Mouse (Mus musculus): ENCODE results near the gene Orc3.

The Orc3 gene

DNA sequence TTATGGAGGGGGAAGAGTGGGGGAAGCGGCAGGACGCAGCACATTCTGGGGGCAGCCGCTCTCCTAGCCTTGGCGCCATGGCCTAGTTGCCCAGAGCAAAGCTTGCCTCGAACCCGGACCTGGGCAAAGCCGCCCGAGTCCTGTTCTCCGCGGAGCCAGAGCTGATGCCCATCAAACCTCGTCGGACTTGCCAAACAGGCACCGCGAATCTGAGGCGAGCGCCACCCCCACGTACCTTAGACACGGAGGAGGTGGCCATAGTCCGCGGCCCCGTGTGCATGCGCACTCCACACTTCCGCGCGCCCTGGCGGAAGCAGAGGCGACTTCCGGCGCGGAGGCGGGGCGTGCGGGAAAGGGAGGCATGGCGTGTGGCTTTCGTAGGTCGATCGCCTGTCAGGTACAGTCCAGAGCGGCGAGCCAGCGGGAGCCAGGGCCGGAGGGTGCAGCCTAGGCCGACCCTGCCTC, at the start of gene Orc3, which contains the start of gene Rars2:
Orc3 (minus strand) TSS at position 315 of the 465 bp plus-strand sequence.
Rars2 (plus strand) TSS at position 328 of the 465 bp plus-strand sequence.
- in situ Hi-C loops (cut with MboI; ENCODE audit: unreplicated experiment in 2 of 2), result no loop called here

DNA sequence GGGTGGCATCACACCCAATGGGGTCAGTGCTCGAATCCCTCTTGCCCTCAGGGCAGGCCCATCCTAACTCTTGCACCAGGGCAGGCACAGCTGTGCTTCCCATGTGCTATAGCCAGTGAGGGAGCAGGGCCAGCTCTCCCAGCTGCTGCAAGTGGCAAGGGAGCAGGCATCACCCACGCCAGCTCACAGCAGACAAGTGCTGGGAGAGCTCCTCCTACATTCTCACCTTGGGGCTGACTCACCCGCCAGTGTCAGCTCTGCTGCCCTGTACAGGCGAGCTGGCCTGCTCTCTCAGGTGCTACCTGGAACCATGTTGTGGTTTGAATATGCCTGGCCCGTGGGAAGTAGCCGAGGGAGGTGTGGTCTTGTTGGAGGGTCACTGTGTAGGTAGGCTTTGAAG, 47.2 kb upstream of the Orc3 start:
- in situ Hi-C loops (cut with MboI; ENCODE audit: unreplicated experiment in 2 of 2), result no loop called here

DNA sequence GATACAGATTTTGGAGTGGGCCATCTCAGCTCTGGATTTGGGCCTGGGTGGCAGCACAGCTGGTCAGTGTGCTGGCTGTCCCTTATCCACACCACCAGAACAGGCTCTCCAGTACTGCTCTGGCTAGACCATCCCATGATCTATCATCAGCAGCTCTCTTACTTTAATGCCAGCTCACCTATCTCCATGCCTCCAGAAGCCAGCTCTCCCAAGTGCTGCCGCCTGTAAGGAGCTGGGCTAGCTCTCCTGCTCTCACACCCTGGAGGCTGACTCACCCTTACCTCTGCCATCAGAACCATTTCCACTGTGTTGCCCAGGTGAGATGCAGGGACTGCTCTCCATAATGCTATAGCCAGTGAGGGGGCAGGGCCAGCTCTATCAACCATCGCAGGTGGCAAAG, 46.8 kb upstream of the Orc3 start:
- in situ Hi-C loops (cut with MboI; ENCODE audit: unreplicated experiment in 2 of 2), result no loop called here

DNA sequence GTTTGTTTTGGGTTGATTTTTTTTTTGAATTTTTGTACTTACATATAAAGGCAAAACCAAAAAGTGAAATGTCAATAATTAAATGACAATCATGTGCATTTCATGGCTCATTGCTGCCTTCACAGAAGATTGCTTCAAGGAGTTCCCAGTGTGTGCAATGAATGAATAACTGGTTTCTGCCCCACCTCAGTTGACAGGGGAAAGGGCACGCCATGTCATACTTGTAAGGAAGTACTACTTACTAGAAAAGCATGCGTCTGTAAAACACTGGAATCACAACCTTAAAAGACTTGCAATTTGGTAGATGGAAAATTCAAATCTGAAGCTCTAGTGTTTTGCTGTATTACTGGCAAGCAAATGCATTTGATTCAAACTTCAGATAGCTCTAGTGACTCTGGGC, 44.3 kb upstream of the Orc3 start:
- in situ Hi-C loops (cut with MboI; ENCODE audit: unreplicated experiment in 2 of 2), result no loop called here

DNA sequence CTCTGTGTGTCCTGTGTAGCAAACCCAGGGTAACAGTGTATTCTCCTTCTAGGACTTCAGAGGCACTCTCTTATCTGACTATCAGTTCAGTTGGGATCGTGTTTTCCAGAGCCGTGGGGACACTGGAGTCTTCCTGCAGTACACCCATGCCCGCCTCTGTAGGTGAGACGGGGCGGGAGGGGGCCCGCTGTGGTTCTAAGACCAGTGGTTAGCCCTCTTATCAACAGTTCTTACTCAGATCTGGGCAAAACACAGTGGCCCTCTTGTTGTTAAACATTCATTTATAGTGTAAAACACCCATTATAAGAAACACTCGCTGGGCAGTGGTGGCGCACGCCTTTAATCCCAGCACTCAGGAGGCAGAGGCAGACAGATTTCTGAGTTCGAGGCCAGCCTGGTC, 41.4 kb upstream of the Orc3 start:
- in situ Hi-C loops (cut with MboI; ENCODE audit: unreplicated experiment in 2 of 2), result no loop called here

DNA sequence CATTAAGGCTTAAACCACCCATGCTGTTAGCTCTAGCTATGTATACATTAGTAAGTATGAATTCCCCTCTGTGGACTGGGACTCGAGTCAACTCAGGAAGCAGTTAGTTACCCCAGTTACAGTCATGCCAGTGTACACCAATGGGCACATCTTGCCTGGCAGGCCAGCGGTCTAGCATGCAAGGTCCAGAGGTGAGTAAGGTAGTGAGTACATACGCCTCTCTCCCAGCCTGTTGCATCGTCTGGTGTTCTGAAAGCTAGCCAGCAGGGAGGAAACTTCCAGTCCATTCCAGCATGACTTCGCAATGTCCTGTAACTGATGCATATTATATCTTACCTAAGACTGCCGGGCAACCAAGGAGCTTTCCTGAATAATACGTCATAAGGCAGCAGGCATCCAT, 38.4 kb upstream of the Orc3 start:
- in situ Hi-C loops (cut with MboI; ENCODE audit: unreplicated experiment in 2 of 2), result no loop called here

DNA sequence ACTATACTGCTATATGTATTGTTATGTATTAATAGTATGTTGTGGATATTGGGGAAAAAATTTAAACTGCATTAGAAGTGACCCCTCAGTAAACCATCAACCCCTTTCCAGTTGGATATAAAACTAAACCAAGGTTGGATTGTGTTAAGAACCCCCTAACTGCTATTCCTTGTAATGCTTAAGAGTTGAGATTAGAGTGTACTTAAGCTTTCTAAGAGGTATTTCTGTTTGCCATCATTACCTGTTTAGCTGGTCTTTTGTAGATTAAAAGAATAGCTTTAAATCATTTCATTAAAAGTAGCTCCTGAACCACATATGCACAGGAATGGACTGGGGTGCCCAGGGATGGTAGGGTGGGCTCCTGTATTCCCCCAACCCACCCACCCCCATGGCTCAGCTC, 30.0 kb upstream of the Orc3 start:
- in situ Hi-C loops (cut with MboI; ENCODE audit: unreplicated experiment in 2 of 2), result no loop called here

DNA sequence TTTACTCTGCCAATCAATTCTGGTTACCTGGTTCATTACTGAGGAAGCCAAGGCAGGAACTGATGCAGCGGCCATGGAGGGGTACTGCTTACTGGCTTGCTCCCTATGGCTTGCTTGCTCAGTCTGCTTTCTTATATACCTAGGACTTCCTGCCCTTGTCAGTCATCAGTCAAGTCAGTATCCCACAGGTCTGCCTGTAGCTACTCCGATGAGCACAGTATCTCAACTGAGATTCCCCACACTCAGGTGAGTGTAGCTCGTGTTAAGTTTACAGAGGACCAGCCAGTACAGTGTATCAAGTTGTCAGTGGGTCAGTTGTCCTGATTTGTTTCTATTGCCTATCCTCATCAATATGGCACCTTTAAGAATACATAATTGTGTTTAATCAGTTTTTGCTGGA, 26.0 kb upstream of the Orc3 start:
- in situ Hi-C loops (cut with MboI; ENCODE audit: unreplicated experiment in 2 of 2), result no loop called here

DNA sequence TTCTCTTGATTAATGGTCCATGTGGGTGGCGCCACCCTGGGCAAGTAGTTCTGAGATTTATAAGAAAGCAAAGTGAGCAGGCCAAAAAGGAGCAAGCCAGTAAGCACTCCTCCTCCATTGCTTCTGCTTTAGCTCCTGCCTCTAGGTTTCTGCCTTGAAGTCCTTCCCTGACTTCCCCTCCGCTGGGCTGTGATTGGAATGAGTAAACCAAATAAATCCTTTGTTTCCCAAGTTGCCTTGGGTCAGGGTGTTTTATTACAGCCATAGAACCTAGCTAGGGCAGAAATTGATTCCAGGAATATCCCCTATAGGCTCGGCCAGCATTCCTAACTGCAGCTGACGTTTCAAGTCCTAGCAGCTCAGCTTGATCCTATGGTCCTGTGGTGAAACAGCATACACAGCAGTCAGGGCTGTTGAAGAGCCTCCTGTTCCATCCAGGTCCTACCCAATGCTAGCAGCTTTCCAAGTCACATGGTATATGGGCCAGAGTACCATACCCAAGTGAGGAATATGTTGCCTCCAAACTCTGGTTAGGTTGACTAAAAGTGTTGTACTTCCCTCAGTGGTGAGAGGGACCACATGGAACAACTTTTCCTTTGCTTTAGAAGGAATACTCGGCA, 25.1 kb upstream of the Orc3 start:
- in situ Hi-C loops (cut with MboI; ENCODE audit: unreplicated experiment in 2 of 2), result no loop called here

DNA sequence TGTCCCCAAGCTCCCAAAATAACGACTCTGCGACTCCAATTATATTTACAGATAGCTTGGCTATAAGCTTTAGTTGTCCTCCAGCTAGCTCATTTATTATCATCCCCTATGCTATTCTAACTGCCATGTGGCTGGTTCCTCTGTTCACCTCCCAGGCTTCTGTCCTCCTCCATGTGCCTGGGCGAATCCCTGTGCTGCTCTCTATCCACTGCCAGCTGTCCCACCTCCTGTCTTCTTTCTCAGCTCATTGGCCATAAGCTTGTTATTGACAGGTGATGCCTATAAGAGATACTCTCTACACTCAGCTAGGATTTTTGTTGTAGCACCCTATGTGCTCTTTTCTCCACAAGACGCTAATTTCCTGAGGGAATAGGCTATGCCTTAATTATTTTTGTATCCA, 23.1 kb upstream of the Orc3 start:
- in situ Hi-C loops (cut with MboI; ENCODE audit: unreplicated experiment in 2 of 2), result no loop called here

DNA sequence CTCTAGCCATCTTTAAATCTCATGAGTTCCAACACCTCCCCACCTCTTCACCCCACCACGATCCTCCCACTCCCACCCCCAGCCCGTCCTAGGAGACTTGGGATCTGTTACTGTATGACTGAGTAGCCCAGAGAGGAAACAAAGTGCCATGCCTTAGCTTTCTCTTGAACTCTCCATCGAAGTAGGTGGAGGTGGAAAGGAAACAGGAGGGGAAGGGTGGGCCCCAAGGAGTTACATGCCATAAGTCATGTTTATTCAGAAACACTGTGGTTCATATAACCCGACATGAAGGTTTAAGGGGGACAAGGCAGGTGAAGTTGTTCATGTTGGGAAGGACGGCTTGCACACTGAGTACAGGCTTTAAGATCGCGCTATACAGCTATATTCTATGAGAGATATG, 22.6 kb upstream of the Orc3 start:
- in situ Hi-C loops (cut with MboI; ENCODE audit: unreplicated experiment in 2 of 2), result no loop called here

DNA sequence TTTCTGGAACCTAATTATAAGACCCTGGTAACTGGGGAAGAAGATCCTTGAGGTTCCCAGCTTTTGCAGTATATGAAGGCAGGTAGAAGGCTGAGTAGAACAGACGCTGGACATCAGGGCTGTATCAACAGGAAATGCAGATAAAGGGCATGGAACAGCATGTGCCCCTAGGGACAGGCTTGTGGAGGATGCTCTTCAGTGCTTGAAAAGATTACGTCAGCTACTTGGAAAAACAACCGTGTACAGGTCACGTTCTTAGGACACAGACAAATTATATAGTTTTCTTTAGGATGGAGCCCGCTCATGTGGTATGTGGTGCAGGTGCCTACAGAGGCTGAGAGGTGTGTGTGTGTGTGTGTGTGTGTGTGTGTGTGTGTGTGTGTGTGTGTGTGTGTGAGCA, 21.3 kb upstream of the Orc3 start:
- in situ Hi-C loops (cut with MboI; ENCODE audit: unreplicated experiment in 2 of 2), result no loop called here

DNA sequence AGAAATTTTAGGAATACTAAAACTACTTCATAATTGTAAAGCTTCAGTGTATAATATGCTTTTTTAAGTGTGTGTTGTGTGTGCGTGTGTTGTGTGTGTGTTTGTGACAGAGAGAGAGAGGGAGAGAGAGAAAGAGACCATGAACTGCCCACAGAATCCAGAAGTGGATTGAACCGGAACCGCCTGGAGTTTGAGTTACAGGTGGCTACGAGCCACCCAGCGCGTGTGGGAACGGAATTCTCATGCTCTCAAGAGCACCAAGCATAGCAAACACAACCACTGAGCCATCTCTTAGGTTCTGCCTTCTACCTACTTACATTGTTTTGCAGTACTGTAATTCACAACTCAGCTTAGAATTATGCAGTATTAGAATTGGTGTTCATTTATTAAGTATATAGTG, 19.4 kb upstream of the Orc3 start:
- in situ Hi-C loops (cut with MboI; ENCODE audit: unreplicated experiment in 2 of 2), result no loop called here

DNA sequence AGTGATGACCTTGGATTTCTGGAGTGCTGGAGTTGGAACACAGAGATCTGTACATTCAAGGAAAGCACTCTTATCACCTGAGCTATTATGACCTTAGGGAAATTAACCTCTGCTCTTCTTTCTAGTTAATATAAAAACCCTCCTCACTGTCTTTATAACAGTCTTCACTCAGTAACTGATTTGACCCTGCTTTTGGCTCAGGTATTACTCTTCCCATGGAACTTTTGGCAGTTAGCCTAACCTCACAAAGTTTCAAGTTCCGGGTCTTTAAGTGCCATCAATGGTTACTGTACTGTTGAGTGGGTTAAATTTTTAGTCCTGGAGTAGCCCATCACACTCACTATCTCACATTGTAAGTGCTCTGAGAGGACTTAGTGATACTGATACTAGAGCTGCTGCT, 15.2 kb upstream of the Orc3 start:
- in situ Hi-C loops (cut with MboI; ENCODE audit: unreplicated experiment in 2 of 2), result no loop called here

DNA sequence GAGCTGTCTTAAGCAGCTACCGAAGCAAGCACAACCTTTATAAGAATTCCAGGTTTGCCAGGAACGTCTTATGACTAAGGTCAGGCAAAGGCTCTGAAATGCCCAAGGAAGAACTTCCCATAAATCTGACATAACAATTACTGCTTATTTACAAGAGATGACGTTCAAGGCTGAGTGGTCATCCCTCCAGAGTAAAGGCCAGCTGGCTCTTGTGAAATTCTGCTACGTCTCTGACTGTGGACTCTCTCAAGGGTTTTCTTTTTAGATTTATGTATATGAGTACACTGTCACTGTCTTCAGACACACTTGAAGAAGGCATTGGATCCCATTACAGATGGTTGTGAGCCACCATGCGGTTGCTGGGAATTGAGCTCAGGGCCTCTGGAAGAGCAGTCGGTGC, 11.7 kb upstream of the Orc3 start:
- in situ Hi-C loops (cut with MboI; ENCODE audit: unreplicated experiment in 2 of 2), result no loop called here

DNA sequence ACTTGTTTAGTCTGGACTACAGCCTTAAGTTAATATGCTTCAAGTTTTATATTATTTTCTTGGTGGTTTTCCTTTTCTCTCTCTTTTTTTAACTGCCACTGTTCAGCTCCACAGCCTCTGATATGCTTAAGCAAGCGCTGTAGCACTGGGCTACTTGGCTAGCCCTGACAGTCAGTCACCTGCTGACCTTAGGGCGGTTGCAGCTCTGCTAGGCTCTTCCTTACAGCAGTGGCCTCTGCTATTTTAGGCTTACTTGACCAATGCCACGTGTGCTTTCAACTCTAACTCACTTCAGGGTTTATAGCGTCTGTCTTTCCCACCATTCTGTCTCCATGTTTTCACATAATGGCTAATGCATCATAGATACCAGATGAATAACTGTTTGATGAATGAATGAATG, 10.8 kb upstream of the Orc3 start:
- in situ Hi-C loops (cut with MboI; ENCODE audit: unreplicated experiment in 2 of 2), result no loop called here

DNA sequence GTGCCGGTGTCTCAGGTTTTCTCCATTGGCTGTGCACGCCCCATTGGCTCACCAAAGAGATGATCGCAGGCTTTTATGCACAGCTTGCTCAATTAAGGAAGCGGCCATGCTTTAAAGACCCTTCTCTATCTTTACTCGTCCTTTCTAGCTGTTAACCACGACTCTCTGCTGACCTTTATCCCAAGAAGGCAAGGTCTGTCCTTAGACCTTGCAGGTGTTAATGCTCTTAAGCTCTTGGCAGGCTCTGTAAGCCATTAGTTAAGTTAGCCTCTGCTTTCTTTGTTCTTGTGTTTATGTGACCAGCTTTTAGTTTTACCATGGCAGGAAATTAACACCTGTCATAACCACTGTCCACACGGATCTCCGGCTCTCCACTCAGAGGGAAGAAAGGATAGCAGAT, 1.4 kb upstream of the Orc3 start:
- in situ Hi-C loops (cut with MboI; ENCODE audit: unreplicated experiment in 2 of 2), result no loop called here

DNA sequence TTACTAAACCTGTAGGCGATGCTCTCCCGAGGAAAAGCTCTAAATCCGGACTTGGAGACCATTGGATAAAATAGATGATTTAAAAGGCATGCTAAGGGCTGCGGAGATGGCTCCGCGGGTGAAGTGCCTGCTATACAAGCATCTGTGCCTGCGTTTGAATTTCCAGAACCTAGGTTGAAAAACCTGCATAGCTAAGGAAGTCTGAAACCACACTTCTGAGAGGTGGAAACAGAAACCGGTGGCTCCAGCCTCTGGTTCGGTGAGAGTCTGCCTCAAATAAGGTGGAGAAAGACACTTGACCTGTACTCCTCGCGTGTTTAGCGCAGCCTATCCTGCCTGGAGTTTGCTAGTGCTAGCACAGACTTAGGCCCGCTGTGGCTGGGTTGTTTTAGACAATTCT, 559 bp upstream of the Orc3 start:
- in situ Hi-C loops (cut with MboI; ENCODE audit: unreplicated experiment in 2 of 2), result no loop called here

DNA sequence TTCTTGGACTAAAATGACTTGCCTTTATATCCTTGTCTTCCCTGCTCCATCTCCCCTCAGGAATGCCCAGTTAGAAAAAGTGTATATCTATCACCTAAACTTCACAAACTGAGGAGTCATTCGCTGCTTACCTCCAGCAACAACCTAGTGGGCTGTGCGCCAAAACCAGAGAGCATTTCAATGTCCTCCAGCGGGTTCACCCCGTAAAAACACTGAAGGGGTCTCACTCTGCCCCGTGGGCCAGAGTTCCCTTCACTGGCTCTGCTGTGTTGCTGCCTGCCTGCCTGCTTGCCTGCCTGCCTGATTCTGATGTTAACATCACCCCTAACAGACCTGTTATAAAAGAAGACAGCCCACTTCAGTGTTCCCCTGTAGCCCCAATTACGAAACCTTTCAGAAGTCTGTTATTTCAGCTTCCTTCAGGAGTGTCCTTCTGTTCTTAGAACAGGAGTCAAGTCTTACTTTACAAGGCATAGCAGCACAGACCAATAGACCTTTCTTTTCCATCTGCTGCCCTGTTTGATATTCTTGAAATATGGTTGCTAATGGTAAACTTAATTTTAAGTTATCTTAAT, 1.1 kb downstream of the Orc3 start:
- in situ Hi-C loops (cut with MboI; ENCODE audit: unreplicated experiment in 2 of 2), result no loop called here

DNA sequence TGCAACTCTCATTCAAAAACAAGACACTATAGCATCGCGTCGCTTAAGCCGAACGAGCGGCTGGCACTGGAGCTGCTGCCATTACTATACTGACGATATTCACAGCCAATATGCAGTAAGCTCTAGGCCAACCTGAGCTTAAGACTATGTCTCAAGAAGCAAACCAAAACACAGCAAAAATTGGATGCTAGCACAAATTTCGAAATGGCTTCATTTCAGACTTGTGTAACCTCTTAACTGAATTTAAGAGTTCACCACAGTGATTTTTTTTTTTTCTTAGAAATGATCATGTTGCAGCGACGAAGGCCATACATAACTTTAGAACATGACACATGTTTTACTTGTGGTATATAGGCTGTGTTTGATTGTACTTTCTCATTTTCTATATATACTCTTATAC, 8.1 kb downstream of the Orc3 start:
- in situ Hi-C loops (cut with MboI; ENCODE audit: unreplicated experiment in 2 of 2), result no loop called here

DNA sequence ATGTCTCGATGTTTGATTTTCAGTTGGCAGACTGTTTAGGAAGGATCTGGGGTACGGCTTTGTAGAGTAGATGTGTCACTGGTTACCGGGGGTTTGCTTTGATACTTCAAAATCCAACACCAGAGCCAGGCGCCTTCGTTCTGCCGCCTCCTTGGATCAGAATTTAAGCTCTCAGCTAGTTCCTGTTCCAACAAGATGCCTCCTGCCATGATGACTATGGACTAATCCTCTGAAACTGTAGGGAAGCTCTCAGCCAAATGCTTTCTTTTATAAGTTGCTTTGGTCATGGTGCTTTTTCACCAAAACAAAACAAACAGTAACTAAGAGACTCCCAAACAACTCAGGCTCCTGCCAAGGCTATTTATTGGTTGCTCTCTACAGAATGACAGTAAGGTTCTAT, 11.6 kb downstream of the Orc3 start:
- in situ Hi-C loops (cut with MboI; ENCODE audit: unreplicated experiment in 2 of 2), result no loop called here

DNA sequence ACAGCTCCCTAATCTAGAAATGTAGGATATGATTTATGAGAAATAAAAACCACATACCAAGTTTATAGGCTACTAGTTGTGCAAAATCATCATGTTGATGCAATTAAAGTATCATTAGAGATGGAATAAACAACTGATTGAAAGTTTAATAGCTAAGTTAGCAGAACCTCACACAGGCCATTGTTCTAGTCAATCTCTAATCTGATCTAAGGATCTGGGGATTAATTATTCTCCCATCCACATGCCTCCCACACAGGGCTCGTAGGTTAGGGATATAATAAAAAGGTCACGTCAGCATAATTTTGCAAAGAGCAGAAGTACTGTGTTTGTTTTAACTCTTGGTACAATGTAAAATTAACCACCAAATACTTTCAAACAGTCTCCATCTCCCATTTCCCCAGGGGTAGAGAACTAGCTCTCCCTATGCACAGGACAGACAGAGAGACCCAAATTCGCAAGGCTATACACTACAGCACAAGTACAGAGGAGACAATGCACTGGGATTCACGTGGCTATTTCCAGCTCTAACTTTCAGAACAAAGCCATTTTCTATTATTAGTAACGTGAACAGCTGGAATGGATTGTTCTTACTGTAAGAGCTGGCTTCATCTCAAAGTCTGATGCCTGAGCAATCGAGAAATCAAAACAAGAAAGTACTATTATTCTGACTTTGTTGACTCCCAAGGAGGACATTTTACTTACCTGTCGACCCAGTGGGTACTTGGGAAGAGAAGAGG, 29.7 kb downstream of the Orc3 start:
- in situ Hi-C loops (cut with MboI; ENCODE audit: unreplicated experiment in 2 of 2), result loop anchor here in 1 of 2 experiments (25.0 kb wide), 1 partner anchor 327 kb away; no protein-coding TSS in a partner anchor

All from v-Abl transformed pro-B cells (cell line).